In the genomic region with DNA sequence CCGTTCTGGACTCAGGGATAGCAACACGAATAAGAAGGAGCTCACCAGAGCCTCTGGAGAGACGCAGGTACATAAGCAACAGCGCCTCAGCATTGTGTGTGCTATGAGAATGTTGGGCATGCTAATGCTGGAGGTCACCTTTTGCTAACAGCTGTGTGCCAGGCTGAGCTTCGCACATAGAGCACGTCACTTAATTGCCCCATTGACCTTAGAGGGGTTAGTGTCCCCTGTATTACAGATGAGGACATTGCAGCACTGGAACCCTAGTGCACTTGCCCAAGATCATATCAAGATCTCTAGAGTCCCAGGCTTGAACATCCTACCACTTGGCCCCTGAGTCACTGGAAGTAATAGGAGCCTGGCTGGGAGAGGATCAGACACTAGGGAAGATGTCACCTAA, we compare ENCODE assay signal across 15 mouse cellular contexts. TPM values are rescaled to one million over a fixed set of nuclear protein-coding genes. Genes with fewer than 3 reads are reported as not detected.
"Had no signal": no experiment of that assay in that cellular context is flagged by ENCODE, and none has a peak within 500 bp of the region (broad histone marks: within the 10 kb centered on the region; RNA-seq: fewer than 3 reads in every experiment).

No protein-coding gene starts in this region.

- H3K4me2 ChIP-seq: liver, embryonic 11.5 days; liver, embryonic 15.5 days had no signal

- H3K4me3 ChIP-seq: limb, embryonic 10.5 days; liver, embryonic 15.5 days had no signal

- DNase-seq: kidney, adult 8-10 months; kidney, postnatal 25 days; layer of hippocampus, adult 9-11 months; lung, adult 2 months; lung, postnatal 36 days; midbrain, embryonic 14.5 days had no signal

- H3K9ac ChIP-seq: liver, embryonic 15.5 days had no signal

- H3K36me3 ChIP-seq: liver, embryonic 15.5 days had no signal

- H3K9me3 ChIP-seq: limb, embryonic 10.5 days; liver, embryonic 15.5 days had no signal

- H3K27ac ChIP-seq: limb, embryonic 10.5 days; liver, embryonic 15.5 days; stomach, postnatal 0 days had no signal

- ATAC-seq: intestine, postnatal 0 days; lung, postnatal 0 days had no signal

RNA-seq across cellular contexts. Expression of a gene that starts 3.0 kb away (rescaled TPM):
- total RNA-seq: megakaryocyte progenitor cell, adult 5-6 weeks had no signal

RNA-seq across cellular contexts. Expression of a gene that starts 17.6 kb away (rescaled TPM):
- total RNA-seq: megakaryocyte progenitor cell, adult 5-6 weeks; monocyte, adult 5-6 weeks had no signal

RNA-seq across cellular contexts. Expression of a gene that starts 41.6 kb away (rescaled TPM):
- polyA plus RNA-seq: neural tube, embryonic 14.5 days had no signal
